Mouse (Mus musculus) brain, adult 10 weeks (tissue): Measurements from ENCODE around the gene Fcho1. TPM values are rescaled to one million over a fixed set of nuclear protein-coding genes. Genes with fewer than 3 reads are reported as not detected.

Experiments
- polyA plus RNA-seq: library from polyadenylated mRNA; stranded (reverse); fragments of 350-450 nt; fragmentation: Illumina TruSeq; extraction: RNeasy Lipid Tissue Mini Kit (QIAGEN cat#74804); gene quantifications from one replicate; pipeline ENCODE4 v1.2.3, GENCODE M21; 2015; ENCODE audit warnings: low read depth, low replicate concordance

Gene Fcho1
- 83.6 TPM for polyA plus RNA-seq

DNA sequence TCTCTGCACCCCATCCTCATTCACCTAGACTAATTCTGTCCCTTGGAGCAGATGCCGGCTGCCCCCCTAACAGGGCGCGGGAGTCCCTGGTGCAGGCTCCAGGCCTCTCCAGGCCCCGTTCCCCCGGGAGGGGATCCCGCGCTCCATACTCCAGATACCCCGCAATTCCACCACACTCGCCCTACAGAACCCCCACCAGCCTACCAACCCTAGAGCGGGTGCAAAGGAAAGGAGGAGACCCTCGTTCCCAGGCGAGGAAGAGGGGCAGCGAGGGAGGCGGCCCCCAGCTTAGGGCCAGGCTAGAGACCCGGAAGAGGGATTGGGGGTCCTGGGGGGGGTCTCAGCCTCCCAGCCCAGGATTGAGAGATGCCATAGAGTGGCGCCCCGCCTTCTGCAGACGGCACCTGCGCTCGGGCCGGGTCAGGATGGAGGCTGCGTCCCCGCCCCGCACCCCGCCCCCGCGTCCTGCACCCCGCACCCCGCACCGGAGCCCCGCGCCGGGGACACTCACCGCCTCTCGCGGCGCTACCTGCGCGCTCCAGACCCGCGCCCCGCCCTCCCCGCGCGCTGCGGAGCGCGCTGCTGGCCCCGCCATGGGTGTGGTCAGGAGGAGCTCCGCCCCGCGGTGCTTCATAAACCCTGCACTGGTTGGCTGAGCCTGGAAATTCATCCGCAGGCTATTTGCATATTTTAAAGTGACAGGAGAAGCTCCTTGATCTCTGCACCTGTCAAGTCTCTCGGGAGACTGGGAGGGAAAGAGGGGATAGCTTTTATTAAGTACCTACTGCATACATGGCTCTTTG is at the start of gene Fcho1:
TSS of gene Fcho1 (minus strand) at position 595 of the 803 bp plus-strand sequence.

DNA sequence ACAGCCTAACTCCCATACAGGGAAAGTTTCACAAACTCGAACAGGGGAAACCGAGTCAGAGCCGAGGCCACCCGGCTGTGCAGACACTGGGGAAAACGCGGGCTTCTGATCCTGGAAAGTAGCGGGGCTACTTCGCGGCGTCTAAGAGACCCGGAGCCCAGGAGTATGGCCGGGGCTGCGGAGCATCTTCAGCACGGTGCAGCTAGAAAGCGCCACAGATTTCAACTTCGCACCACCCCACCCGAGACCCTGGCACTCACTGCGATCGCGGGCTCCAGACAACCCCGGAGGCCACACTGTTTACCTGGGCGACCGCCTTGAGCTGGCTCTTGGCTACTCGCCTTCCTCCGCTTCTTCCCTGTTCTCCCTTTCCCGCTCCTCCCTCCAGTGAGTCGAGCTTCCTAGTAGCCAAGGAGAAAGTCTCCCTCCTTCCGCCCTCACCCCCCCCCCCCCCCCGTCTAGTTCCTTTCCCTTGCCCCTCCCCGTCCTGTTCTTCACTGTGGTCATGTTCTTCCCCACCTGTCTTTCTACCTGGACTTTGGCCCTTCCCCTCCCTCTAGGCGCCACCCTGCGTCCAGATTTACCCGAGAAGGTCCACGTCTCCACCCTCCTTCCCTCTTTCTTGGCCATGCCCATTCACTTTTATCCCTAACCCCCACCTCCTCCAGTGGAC is 24.0 kb downstream of the Fcho1 start, which contains the start of gene B3gnt3:
TSS of gene B3gnt3 (minus strand) at position 376 of the 673 bp plus-strand sequence.

DNA sequence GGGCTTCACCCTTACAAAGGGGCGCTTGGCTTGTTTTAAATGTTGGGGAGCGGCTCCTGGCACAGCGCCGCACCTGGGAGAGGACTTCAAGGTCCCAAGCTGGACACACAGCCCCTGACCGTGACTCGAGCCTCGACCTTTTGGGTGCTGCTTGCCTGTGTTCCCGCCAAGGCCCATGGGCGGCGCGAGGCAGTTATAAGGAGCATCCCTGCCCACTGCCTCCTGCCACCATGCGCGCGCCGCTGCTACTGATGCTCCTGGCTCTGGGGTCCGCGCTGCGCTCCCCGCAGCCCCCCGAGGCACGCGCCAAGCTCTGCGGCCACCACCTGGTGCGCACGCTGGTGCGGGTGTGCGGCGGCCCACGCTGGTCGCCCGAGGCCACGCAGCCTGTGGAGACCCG is 36.5 kb downstream of the Fcho1 start, which contains the start of gene Insl3:
TSS of gene Insl3 (plus strand) at position 187 of the 400 bp plus-strand sequence.

DNA sequence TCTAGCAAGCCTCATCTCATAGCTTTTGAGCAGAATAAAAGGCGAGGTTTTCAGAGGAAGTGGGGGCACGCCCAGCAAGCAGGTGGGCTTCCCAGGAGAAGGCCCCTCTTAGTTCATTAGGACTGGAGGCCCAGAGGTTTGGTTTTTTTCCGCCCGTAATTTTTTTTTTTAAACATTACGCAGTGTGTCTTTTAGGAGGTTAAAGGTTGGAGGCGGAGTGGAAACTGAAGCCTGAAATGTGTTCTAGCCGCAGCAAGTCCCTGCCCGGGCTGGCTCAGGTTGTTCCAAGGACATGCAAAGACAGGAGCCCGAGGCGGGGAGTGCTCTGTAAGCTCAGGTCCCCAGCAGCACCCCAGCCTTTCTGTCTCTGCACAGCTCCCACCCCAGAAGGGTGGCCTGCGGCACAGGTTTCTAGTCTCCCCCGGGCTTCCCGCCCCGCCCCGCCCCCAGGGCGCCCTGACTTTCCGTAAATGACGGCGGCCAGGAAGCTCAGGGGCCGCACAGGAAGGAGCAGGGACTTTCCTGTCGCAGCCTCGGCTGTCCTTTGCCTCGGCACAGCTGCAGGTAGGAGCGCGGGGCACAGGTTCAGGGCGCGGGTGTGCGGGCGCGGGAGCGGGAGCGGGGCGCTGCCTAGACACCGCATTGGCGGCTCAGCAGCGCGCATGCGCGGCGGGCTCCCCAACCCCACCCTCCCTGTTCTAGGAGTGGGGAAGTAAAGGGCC is 49.3 kb downstream of the Fcho1 start, which contains the start of gene Jak3:
TSS of gene Jak3 (plus strand) at position 277 of the 722 bp plus-strand sequence.

DNA sequence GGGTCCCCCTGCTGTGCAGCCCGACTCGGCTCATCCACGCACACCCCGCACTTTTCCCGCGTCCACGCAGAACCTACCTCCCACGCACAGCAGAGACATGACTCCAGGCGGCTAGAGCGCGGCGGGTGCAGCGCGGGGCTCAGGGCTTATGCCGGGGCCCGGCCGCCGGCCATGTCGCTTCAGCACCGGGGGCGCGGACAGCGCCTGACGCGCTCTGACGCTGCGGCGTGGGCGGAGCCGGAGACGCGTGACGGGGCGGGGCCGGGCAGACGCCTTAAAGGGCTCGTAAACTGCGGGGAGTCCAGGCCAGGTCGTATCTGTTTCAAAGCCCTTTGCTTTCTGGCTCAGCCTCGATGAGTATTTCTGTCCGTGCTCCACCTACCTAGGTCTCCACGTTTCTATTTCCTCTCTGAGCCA is 54.0 kb downstream of the Fcho1 start, which contains the start of gene Unc13a:
TSS of gene Unc13a (minus strand) at position 209 of the 417 bp plus-strand sequence.

Other genes with a start within 250 kb of the Fcho1 start
- gene Ano8, start 239.8 kb downstream of the Fcho1 start, polyA plus RNA-seq = 27.6 TPM
- 27.3 TPM for gene Gtpbp3, start 237.6 kb downstream of the Fcho1 start, polyA plus RNA-seq
- gene Plvap, start 214.0 kb downstream of the Fcho1 start, polyA plus RNA-seq = 7.4 TPM
- gene Ccdc194, start 200.0 kb downstream of the Fcho1 start, polyA plus RNA-seq = not detected
- 12.1 TPM for gene Bst2, start 188.3 kb downstream of the Fcho1 start, polyA plus RNA-seq
- gene Mvb12a, start 182.8 kb downstream of the Fcho1 start, polyA plus RNA-seq = 48.3 TPM
- gene Tmem221, start 166.8 kb downstream of the Fcho1 start, polyA plus RNA-seq = not detected
- 0.16 TPM for gene Nxnl1, start 159.1 kb downstream of the Fcho1 start, polyA plus RNA-seq
- gene Slc27a1, start 156.8 kb downstream of the Fcho1 start, polyA plus RNA-seq = 72.5 TPM
- 36.5 TPM for gene Pgls, start 133.5 kb downstream of the Fcho1 start, polyA plus RNA-seq
- gene Fam129c, start 128.1 kb downstream of the Fcho1 start, polyA plus RNA-seq = 3.6 TPM
- 51.4 TPM for gene Colgalt1, start 114.7 kb downstream of the Fcho1 start, polyA plus RNA-seq
- 119 TPM for gene Unc13a, start 54.0 kb downstream of the Fcho1 start, polyA plus RNA-seq
- 2.9 TPM for gene Jak3, start 49.4 kb downstream of the Fcho1 start, polyA plus RNA-seq
- 0.92 TPM for gene Insl3, start 36.5 kb downstream of the Fcho1 start, polyA plus RNA-seq
- 0.88 TPM for gene B3gnt3, start 23.9 kb downstream of the Fcho1 start, polyA plus RNA-seq
- 6.1 TPM for gene Zfp709, start 156.3 kb upstream of the Fcho1 start, polyA plus RNA-seq
- gene Zfp882, start 182.9 kb upstream of the Fcho1 start, polyA plus RNA-seq = 8.8 TPM
- 43.0 TPM for gene Zfp617, start 182.9 kb upstream of the Fcho1 start, polyA plus RNA-seq
- gene Zfp961, start 225.3 kb upstream of the Fcho1 start, polyA plus RNA-seq = 15.6 TPM